Mouse (Mus musculus) heart, embryonic 14.5 days (tissue): ENCODE results near the gene Gap43. TPM values are rescaled to one million over a fixed set of nuclear protein-coding genes. Genes with fewer than 3 reads are reported as not detected.
"Not testable (repeated sequence)": the region's sequence is repeated elsewhere in the genome, so short reads cannot be mapped to it uniquely, and the experiment has no call there.

Experiments
- ATAC-seq: fragments of 200-750 bp; cut with Nextera tagmentation; 2 replicates; pipeline ENCODE4 v1.8.0; 2017; ENCODE audit warnings: low read depth, moderate TSS enrichment; ENCODE audit not compliant: insufficient number of reproducible peaks, insufficient read depth, low FRiP score
- H3K27ac ChIP-seq, 2 experiments: fragments of 200-500 bp in 1 of 2; fragments of 300-500 bp in 1 of 2; sonication (generic) in 1 of 2; replicated peaks in 1 of 2; 2 replicates each; pipeline ENCODE4 v1.5.1; 2012 to 2014; ENCODE audit warnings: low read depth in 2 of 2, low read length in 2 of 2, control low read depth in 1 of 2, mild to moderate bottlenecking in 1 of 2, mixed read lengths in 1 of 2; ENCODE audit not compliant: control insufficient read depth in 1 of 2, insufficient read depth in 1 of 2
- H3K27me3 ChIP-seq: fragments of 300-500 bp; sonication (generic); 2 replicates; pipeline ENCODE4 v1.6.1; 2014; ENCODE audit warnings: mild to moderate bottlenecking, low read length, control low read depth; ENCODE audit not compliant: control insufficient read depth, insufficient read depth
- H3K36me3 ChIP-seq: fragments of 300-500 bp; sonication (generic); 2 replicates; pipeline ENCODE4 v1.6.1; 2014; ENCODE audit warnings: mild to moderate bottlenecking, control low read depth, low read length, mixed read lengths; ENCODE audit not compliant: control insufficient read depth, insufficient read depth
- H3K4me1 ChIP-seq, 2 experiments: fragments of 200-500 bp in 1 of 2; fragments of 300-500 bp in 1 of 2; sonication (generic) in 1 of 2; 2 replicates each; pipeline ENCODE4 v1.6.1; 2012 to 2014; ENCODE audit warnings: low read length in 2 of 2, control low read depth in 1 of 2, mixed read lengths in 1 of 2; ENCODE audit not compliant: control insufficient read depth in 2 of 2, insufficient read depth in 2 of 2
- H3K4me2 ChIP-seq: fragments of 300-500 bp; sonication (generic); 2 replicates; pipeline ENCODE4 v1.6.1; 2014; ENCODE audit warnings: mild to moderate bottlenecking, low read length
- H3K4me3 ChIP-seq, 2 experiments: fragments of 200-500 bp in 1 of 2; fragments of 300-500 bp in 1 of 2; sonication (generic) in 1 of 2; 2 replicates each; pipeline ENCODE4 v1.5.1; 2012 to 2014; ENCODE audit warnings: low read length in 2 of 2, mild to moderate bottlenecking in 2 of 2, control low read depth in 1 of 2, low read depth in 1 of 2, moderate library complexity in 1 of 2; ENCODE audit not compliant: control insufficient read depth in 1 of 2, insufficient read depth in 1 of 2
- H3K9ac ChIP-seq: fragments of 300-500 bp; sonication (generic); 2 replicates; pipeline ENCODE4 v1.6.1; 2014; ENCODE audit warnings: mild to moderate bottlenecking, low read length
- H3K9me3 ChIP-seq: fragments of 300-500 bp; sonication (generic); 2 replicates; pipeline ENCODE4 v1.6.1; 2016; ENCODE audit warnings: low read length, control low read depth; ENCODE audit not compliant: control insufficient read depth
- WGBS: fragments of 180-500 bp; shearing (Covaris S2); extraction: QIAGEN DNeasy Blood & Tissue Kit; methylation state at CpG from one replicate; pipeline ENCODE4 v1.1.7; 2014; 5-methylcytosine and 5-hydroxymethylcytosine counted together
- polyA plus RNA-seq: library from polyadenylated mRNA; unstranded; fragments of >200 nt; fragmentation: Nextera tagmentation; extraction: Ambion mirVana; gene quantifications from 2 replicates; pipeline ENCODE4 v1.2.1, GENCODE M21; 2014

Gap43 gene
- polyA plus RNA-seq, 1 experiment from 2014 or later = 27.8 TPM

- ATAC-seq = no peak
- Histone ChIP-seq H3K27ac (no peak overlapping the region), H3K4me1 (no peaks in the 10 kb centered on the region), H3K9me3 (no peaks in the 10 kb centered on the region), H3K4me2 (no peak overlapping the region), H3K9ac (no peak overlapping the region), H3K27me3 (no peaks in the 10 kb centered on the region), H3K36me3 (no peaks in the 10 kb centered on the region), H3K4me3 (no peak overlapping the region)
- WGBS = 85% methylated on average over 2 of the region's 2 CpGs
Measured at GRCm38 (mm10) chr16:42350076-42350475, 9.6 kb upstream of the Gap43 start.

DNA sequence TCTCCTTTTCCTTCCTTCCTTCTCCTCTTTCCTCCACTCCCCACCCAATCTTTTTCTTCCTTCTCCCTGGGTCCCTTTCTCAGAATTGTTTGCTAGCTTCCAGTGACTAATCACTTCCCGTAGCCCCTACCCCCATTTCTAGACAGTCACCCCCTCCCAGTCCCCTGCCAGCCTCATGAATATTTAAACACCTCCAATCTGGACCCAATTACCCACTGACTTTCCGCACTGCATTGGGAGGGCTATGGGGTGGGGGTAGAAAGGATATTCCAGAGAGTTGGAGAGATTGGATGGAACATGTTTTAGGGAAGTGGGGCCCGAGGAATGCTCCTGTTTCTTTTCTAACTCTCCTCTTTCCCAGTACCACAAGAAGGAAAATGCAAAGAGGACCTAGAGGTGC, 414 bp upstream of the Gap43 start:
- not testable (repeated sequence) for H3K27ac ChIP-seq, H3K4me1 ChIP-seq, H3K9me3 ChIP-seq, H3K4me3 ChIP-seq, H3K4me2 ChIP-seq, ATAC-seq, H3K27me3 ChIP-seq, H3K36me3 ChIP-seq, H3K9ac ChIP-seq
- 18% methylated on average over 2 of the region's 3 CpGs for WGBS

- Histone ChIP-seq H3K4me3 (peak overlapping the region; percentile 41 to 46), H3K36me3 (no peaks in the 10 kb centered on the region), H3K4me2 (peak overlapping the region; percentile 69), H3K9me3 (no peaks in the 10 kb centered on the region), H3K9ac (peak overlapping the region; percentile 54), H3K4me1 (peaks cover 2 to 6% of the 10 kb centered on the region in 2 experiments; a peak in 2 of 4 replicates), H3K27ac (no peak overlapping the region; a peak in 1 of 4 replicates), H3K27me3 (no peaks in the 10 kb centered on the region)
- no peak for ATAC-seq
- 0% methylated on average over 10 of the region's 10 CpGs for WGBS
Measured at GRCm38 (mm10) chr16:42339512-42339911, 939 bp downstream of the Gap43 start.

DNA sequence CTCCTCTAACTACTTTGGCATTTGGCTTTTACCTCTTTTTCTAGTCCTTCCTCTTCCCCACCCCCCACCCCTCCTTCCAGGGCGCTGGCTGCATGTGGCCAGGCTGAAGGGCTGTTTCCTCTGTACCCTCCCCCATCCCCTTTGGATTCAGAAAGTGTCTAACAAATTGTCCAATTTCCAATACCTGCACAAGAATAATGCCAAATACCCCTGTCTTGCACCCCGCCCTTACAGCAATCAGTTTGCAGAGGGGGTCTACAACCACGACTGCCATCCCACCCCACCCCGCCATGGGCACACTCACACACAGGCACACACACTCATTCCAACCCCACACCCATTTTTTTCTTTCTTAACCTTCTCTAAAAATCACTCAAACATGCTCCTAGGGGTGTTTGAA, 1.5 kb downstream of the Gap43 start:
- peak overlapping the region; percentile 54; the same call in 1 of the 2 replicates for H3K9ac ChIP-seq
- 12% methylated on average over 4 of the region's 4 CpGs for WGBS
- H3K27ac ChIP-seq = peak overlapping the region in 1 of 2 experiments; percentile 44; a peak in 3 of 4 replicates
- no peaks in the 10 kb centered on the region for H3K27me3 ChIP-seq
- no peaks in the 10 kb centered on the region for H3K9me3 ChIP-seq
- H3K36me3 ChIP-seq = no peaks in the 10 kb centered on the region
- H3K4me1 ChIP-seq = peaks cover 2 to 6% of the 10 kb centered on the region in 2 experiments; a peak in 2 of 4 replicates
- ATAC-seq = no peak
- peak overlapping the region; percentile 69 for H3K4me2 ChIP-seq
- peak overlapping the region; percentile 41 to 46 for H3K4me3 ChIP-seq

DNA sequence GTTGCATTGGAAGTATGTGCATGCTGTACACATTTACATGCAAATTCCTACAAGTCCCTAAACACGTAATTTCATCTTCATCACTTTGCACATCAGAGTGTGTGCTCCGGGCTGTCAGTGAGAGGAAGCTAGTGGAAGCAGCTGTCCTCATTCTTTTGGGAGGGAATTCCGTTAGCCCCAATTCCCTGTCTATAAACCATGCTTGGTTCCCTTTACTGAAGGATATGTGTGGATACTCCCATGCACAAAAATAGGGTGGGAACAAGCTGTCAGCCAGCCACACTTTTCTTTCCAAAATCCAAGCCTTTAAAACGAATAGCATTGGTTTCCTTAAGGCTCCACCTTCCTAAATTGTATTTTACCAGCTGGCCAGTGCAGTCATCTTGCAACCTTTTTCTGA, 2.1 kb downstream of the Gap43 start:
- Histone ChIP-seq H3K27me3 (no peaks in the 10 kb centered on the region), H3K9ac (no peak overlapping the region), H3K4me2 (peak overlapping the region; percentile 69), H3K9me3 (no peaks in the 10 kb centered on the region), H3K4me3 (no peak overlapping the region), H3K27ac (0 out of 4 replicates have a peak overlapping the region, but pooled peaks of 1 of the 2 experiments have one; percentile 10), H3K4me1 (peaks cover 2 to 6% of the 10 kb centered on the region in 2 experiments; a peak in 2 of 4 replicates), H3K36me3 (no peaks in the 10 kb centered on the region)
- ATAC-seq = no peak
- 40% methylated on average over 4 of the region's 4 CpGs for WGBS

DNA sequence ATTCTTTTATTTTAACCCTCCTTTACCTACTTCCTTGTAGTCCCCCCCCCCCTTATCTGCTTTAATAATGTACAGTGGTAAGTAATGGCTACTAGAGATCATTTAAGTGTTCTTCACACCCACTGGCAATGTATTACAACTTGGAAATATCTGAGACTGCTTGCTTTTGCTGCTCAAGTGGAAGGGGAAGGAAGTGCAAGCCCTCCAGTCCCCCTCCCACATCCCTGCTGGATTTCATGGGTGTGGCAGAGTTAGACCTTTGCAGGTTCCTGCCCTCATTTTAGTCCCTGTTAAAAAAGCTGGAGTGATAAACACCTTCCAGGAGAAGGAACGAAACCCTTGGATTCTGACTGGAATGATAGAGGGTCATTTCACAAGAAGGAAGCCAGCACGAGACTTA, 2.8 kb downstream of the Gap43 start:
- Histone ChIP-seq H3K27ac (0 out of 4 replicates have a peak overlapping the region, but pooled peaks of 1 of the 2 experiments have one; percentile 12), H3K4me1 (peaks cover 2 to 6% of the 10 kb centered on the region in 2 experiments; a peak in 2 of 4 replicates), H3K4me2 (0 out of 2 replicates have a peak overlapping the region, but pooled peaks have one; percentile 69), H3K9ac (no peak overlapping the region), H3K9me3 (no peaks in the 10 kb centered on the region), H3K27me3 (no peaks in the 10 kb centered on the region), H3K36me3 (no peaks in the 10 kb centered on the region), H3K4me3 (no peak overlapping the region)
- ATAC-seq = no peak
- 32% methylated on average over 2 of the region's 2 CpGs for WGBS

DNA sequence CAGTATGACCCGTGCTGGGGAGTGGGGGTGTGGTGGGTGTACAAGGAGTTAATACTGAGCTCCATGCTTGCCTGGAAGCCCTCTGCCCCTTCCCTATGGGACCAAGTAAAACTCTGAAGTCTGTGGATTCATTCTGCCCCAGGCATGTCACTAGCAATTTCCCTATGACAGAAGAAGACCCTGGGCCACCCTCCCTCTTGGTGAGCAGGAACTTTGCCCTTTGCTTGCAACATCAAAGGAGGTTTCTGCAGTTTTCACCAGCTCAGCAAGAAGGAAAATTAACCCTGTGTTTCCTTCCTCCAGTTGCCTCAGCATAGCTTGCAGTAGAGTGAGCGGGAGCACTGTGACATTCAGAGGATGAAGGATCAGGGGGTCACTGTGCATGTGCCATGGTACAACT, 3.8 kb downstream of the Gap43 start:
- H3K36me3 ChIP-seq = no peaks in the 10 kb centered on the region
- no peak overlapping the region for H3K9ac ChIP-seq
- H3K4me3 ChIP-seq = no peak overlapping the region
- H3K9me3 ChIP-seq = no peaks in the 10 kb centered on the region
- H3K27me3 ChIP-seq = no peaks in the 10 kb centered on the region
- H3K4me1 ChIP-seq = peaks cover 2 to 6% of the 10 kb centered on the region in 2 experiments; a peak in 2 of 4 replicates
- H3K4me2 ChIP-seq = no peak overlapping the region
- no peak for ATAC-seq
- WGBS = 58% methylated on average over 2 of the region's 2 CpGs
- no peak overlapping the region for H3K27ac ChIP-seq

DNA sequence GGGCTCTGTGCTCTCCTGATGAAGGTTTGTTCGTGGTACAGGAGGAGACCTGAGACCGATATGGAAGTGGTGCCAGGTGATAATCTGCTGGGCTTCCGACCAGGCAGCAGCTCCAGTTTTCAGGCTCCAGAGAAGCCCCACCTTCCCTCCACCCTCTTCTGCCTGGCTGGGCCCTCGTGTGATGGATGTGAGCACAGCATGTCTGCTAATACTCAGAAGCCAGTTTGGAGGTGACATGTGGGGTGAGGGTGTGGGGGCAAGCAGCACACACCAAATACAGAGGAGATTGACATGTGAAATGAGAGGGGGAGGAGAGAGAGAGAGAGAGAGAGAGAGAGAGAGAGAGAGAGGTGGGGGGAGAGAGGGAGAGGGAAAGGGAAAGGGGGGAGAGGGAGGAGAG, 8.1 kb downstream of the Gap43 start:
- H3K27me3 ChIP-seq = no peaks in the 10 kb centered on the region
- ATAC-seq = no peak
- H3K9ac ChIP-seq = no peak overlapping the region
- 15% methylated on average over 4 of the region's 4 CpGs for WGBS
- no peaks in the 10 kb centered on the region for H3K9me3 ChIP-seq
- H3K4me3 ChIP-seq = no peak overlapping the region
- H3K4me1 ChIP-seq = no peaks in the 10 kb centered on the region
- no peak overlapping the region for H3K4me2 ChIP-seq
- no peak overlapping the region for H3K27ac ChIP-seq
- no peaks in the 10 kb centered on the region for H3K36me3 ChIP-seq
